Mouse (Mus musculus): ENCODE data around the gene Cer1. TPM values are rescaled to one million over a fixed set of nuclear protein-coding genes. Genes with fewer than 3 reads are reported as not detected.

Cer1 gene
- total and polyA plus RNA-seq, 3 experiments = not detected

DNA sequence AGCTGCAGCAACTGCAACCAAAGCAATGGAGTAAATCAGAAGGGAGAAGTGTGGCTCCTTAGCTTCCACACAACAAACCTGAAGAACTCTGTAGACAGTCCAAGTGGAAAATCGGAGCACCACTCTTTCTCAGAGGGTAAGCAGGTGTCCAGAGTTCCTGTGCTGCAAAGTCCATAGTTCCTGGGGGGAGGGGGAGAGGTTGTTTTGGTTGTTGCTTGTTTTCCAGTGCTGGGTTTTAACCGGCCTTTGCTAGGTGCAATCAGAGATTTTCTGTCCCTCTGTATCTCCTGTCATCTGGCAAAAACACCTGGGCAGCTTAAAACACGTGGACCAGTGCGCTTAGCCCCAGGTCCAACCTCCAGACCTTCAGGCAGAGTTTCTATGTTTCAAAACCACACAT, 10.2 kb downstream of the Cer1 start:
- no peaks in the 10 kb centered on the region for H3K79me2 ChIP-seq (ENCODE audit: control insufficient read depth, insufficient read depth, low read length, poor library complexity)
- H3K4me3 ChIP-seq (ENCODE audit: control insufficient read depth in 1 of 2, insufficient read depth in 1 of 2, low read depth in 2 of 2, low read length in 2 of 2) = no peak overlapping the region
- H3K36me3 ChIP-seq (ENCODE audit: control insufficient read depth in 1 of 2, insufficient read depth in 2 of 2, low read length in 2 of 2) = no peaks in the 10 kb centered on the region
- H3K9me3 ChIP-seq (replicated peaks; ENCODE audit: insufficient read depth, low read length) = no peaks in the 10 kb centered on the region
- H3K27me3 ChIP-seq (ENCODE audit: control insufficient read depth in 1 of 2, insufficient read depth in 2 of 2, low read length in 2 of 2) = no peaks in the 10 kb centered on the region; a peak in 1 of 4 replicates
- TF ChIP-seq ELF1 (IDR thresholded peaks at IDR 0.05; ENCODE audit: low read depth, low read length) = no peak
- TF ChIP-seq GATA1 (IDR thresholded peaks at IDR 0.05; ENCODE audit: low read depth, low read length) = no peak
- TF ChIP-seq NELFE (IDR thresholded peaks at IDR 0.05; ENCODE audit: low read depth, low read length) = no peak
- no peak for TF ChIP-seq TBP (IDR thresholded peaks at IDR 0.05; ENCODE audit: low read depth, low read length)
- no peak for TF ChIP-seq BHLHE40 (IDR thresholded peaks at IDR 0.05; ENCODE audit: borderline replicate concordance, low read depth, low read length)
- no peak for TF ChIP-seq JUND (IDR thresholded peaks at IDR 0.05; ENCODE audit: low read depth, low read length)
- TF ChIP-seq MYC (IDR thresholded peaks at IDR 0.05; ENCODE audit: low read depth, low read length) = no peak
- no peak for TF ChIP-seq MYB (IDR thresholded peaks at IDR 0.05; ENCODE audit: low read depth, low read length)
- no peak for TF ChIP-seq EP300 (IDR thresholded peaks at IDR 0.05; ENCODE audit: low read depth in 1 of 2, low read length in 2 of 2)
- TF ChIP-seq TCF12 (IDR thresholded peaks at IDR 0.05; ENCODE audit: low read depth, low read length) = no peak
- no peak for TF ChIP-seq CHD1 (IDR thresholded peaks at IDR 0.05; ENCODE audit: low read depth, low read length)
- no peak for TF ChIP-seq MAX (IDR thresholded peaks at IDR 0.05; ENCODE audit: low read length)
- TF ChIP-seq POLR2AphosphoS2 (IDR thresholded peaks at IDR 0.05; ENCODE audit: low read length) = no peak
- TF ChIP-seq CTCF (IDR thresholded peaks at IDR 0.05 in 2 of 3, conservative IDR thresholded peaks at IDR 0.05 in 1 of 3; ENCODE audit: control insufficient read depth in 1 of 3, insufficient read depth in 1 of 3, low read depth in 2 of 3, low read length in 3 of 3, poor library complexity in 1 of 3, severe bottlenecking in 1 of 3) = no peak
- TF ChIP-seq ETS1 (IDR thresholded peaks at IDR 0.05; ENCODE audit: low read depth, low read length) = no peak
- H3K9ac ChIP-seq (ENCODE audit: control insufficient read depth, low read depth, low read length, poor library complexity, severe bottlenecking) = no peak overlapping the region
- DNase-seq (ENCODE audit: low read depth, low spot score) = no peak
- no peak overlapping the region for H3K27ac ChIP-seq (ENCODE audit: control insufficient read depth, low read depth, low read length)
- no peaks in the 10 kb centered on the region for H3K4me1 ChIP-seq (ENCODE audit: control insufficient read depth in 1 of 2, insufficient read depth in 2 of 2, low read length in 2 of 2)

DNA sequence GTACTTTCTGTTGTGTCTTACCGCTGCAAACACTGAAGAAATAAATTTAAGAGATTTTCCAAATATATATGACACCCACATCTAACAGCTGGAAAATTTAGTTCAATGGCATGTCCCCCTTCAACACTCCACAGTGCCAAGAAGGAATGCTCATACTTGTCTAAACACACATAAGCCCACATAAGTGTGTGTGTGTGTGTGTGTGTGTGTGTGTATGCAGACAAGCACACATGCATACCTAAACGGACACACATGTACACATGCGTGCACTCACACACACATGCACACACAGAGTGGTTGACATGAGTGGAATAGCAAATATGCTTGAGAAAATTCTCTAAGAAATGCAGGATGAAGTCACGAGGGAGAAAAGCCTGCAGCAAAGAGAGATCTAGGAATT, 12.4 kb downstream of the Cer1 start:
- Histone ChIP-seq H3K4me3 (ENCODE audit: control insufficient read depth in 1 of 2, insufficient read depth in 1 of 2, low read depth in 2 of 2, low read length in 2 of 2) (no peak overlapping the region), H3K36me3 (ENCODE audit: control insufficient read depth in 1 of 2, insufficient read depth in 2 of 2, low read length in 2 of 2) (no peaks in the 10 kb centered on the region), H3K79me2 (ENCODE audit: control insufficient read depth, insufficient read depth, low read length, poor library complexity) (no peaks in the 10 kb centered on the region), H3K27ac (ENCODE audit: control insufficient read depth, low read depth, low read length) (no peak overlapping the region), H3K9me3 (replicated peaks; ENCODE audit: insufficient read depth, low read length) (no peaks in the 10 kb centered on the region), H3K4me1 (ENCODE audit: control insufficient read depth in 1 of 2, insufficient read depth in 2 of 2, low read length in 2 of 2) (no peaks in the 10 kb centered on the region), H3K9ac (ENCODE audit: control insufficient read depth, low read depth, low read length, poor library complexity, severe bottlenecking) (no peak overlapping the region), H3K27me3 (ENCODE audit: control insufficient read depth in 1 of 2, insufficient read depth in 2 of 2, low read length in 2 of 2) (no peaks in the 10 kb centered on the region; a peak in 1 of 4 replicates)
- no peak for DNase-seq (ENCODE audit: low read depth, low spot score)
- TF ChIP-seq RCOR1 (IDR thresholded peaks at IDR 0.05; ENCODE audit: low read depth, low read length) = no peak
- no peak for TF ChIP-seq MXI1 (IDR thresholded peaks at IDR 0.05; ENCODE audit: low read depth, low read length)
- TF ChIP-seq ZKSCAN1 (IDR thresholded peaks at IDR 0.05; ENCODE audit: low read depth, low read length) = no peak
- TF ChIP-seq TAL1 (IDR thresholded peaks at IDR 0.05; ENCODE audit: low read length) = no peak
- TF ChIP-seq ZNF384 (IDR thresholded peaks at IDR 0.05; ENCODE audit: low read depth, low read length) = no peak
- TF ChIP-seq HCFC1 (IDR thresholded peaks at IDR 0.05; ENCODE audit: low read depth, low read length) = no peak
- TF ChIP-seq NELFE (IDR thresholded peaks at IDR 0.05; ENCODE audit: low read depth, low read length) = no peak
